Mouse (Mus musculus) forebrain, embryonic 14.5 days (tissue): Measurements from ENCODE around the gene Ifna15. TPM values are rescaled to one million over a fixed set of nuclear protein-coding genes. Genes with fewer than 3 reads are reported as not detected.

Experiments used
- ATAC-seq: fragments of 200-750 bp; cut with Nextera tagmentation; 2 replicates; pipeline ENCODE4 v1.8.0; 2017; ENCODE audit warnings: mild to moderate bottlenecking, moderate library complexity
- DNase-seq: peaks from one replicate; pipeline ENCODE4 v3.0.0-alpha.2; 2015; ENCODE audit warnings: low spot score
- H3K27ac ChIP-seq: fragments of 300-500 bp; sonication (generic); 2 replicates; pipeline ENCODE4 v1.5.1; 2014; ENCODE audit warnings: low read depth, mild to moderate bottlenecking, control low read depth, low read length, moderate library complexity
- H3K27me3 ChIP-seq: fragments of 300-500 bp; sonication (generic); replicated peaks from 2 replicates; pipeline ENCODE4 v1.6.1; 2014; ENCODE audit warnings: low read length, control low read depth, mixed read lengths; ENCODE audit not compliant: control insufficient read depth, insufficient read depth
- H3K36me3 ChIP-seq: fragments of 300-500 bp; sonication (generic); 2 replicates; pipeline ENCODE4 v1.6.1; 2014; ENCODE audit warnings: low read length, control low read depth; ENCODE audit not compliant: control insufficient read depth, insufficient read depth
- H3K4me1 ChIP-seq: fragments of 300-500 bp; sonication (generic); 2 replicates; pipeline ENCODE4 v1.6.1; 2014; ENCODE audit warnings: antibody characterized with exemption, low read length, control low read depth; ENCODE audit not compliant: control insufficient read depth, insufficient read depth
- H3K4me2 ChIP-seq: fragments of 300-500 bp; sonication (generic); 2 replicates; pipeline ENCODE4 v1.6.1; 2014; ENCODE audit warnings: mild to moderate bottlenecking, control low read depth, low read length
- H3K4me3 ChIP-seq: fragments of 300-500 bp; sonication (generic); 2 replicates; pipeline ENCODE4 v1.5.1; 2014; ENCODE audit warnings: low read depth, low read length, control low read depth
- H3K9ac ChIP-seq: fragments of 300-500 bp; sonication (generic); 2 replicates; pipeline ENCODE4 v1.6.1; 2014; ENCODE audit warnings: mild to moderate bottlenecking, low read length, control low read depth, moderate library complexity
- H3K9me3 ChIP-seq: fragments of 300-500 bp; sonication (generic); replicated peaks from 2 replicates; pipeline ENCODE4 v1.6.1; 2016; ENCODE audit warnings: low read length, control low read depth, mixed read lengths; ENCODE audit not compliant: control insufficient read depth
- WGBS: fragments of 180-500 bp; shearing (Covaris S2); extraction: QIAGEN DNeasy Blood & Tissue Kit; methylation state at CpG from one replicate; pipeline ENCODE4 v1.1.7; 2014; 5-methylcytosine and 5-hydroxymethylcytosine counted together
- polyA plus RNA-seq: library from polyadenylated mRNA; unstranded; fragments of >200 nt; fragmentation: Nextera tagmentation; extraction: Ambion mirVana; gene quantifications from 2 replicates; pipeline ENCODE4 v1.2.1, GENCODE M21; 2014

Gene Ifna15
- polyA plus RNA-seq, 1 experiment from 2014 or later: not detected

DNA sequence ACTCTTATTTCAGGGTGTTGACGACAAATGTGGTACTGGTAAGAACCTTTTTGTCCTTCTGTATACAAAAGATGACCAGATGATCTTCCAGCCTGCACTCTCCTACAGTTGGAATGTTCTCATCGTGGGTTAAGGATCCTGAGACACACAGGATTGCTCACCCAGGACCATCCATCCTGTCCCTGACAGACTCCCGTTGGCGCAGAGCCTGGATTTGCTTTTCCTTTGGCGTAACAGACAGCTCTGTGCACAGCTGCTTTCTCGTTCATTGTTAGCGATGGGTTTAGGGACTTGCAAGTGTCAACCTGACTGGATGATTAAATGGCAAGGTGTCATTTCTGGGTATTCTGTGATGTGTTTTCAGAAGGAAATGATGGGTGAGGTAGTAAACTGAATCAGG, 21.4 kb downstream of the Ifna15 start:
- Histone ChIP-seq H3K9me3 (no peaks in the 10 kb centered on the region), H3K4me2 (no peak overlapping the region), H3K4me3 (no peak overlapping the region), H3K27me3 (no peaks in the 10 kb centered on the region), H3K36me3 (no peaks in the 10 kb centered on the region), H3K27ac (no peak overlapping the region), H3K9ac (no peak overlapping the region), H3K4me1 (no peaks in the 10 kb centered on the region)
- DNase-seq (no peak), ATAC-seq (no peak)
- 77% methylated on average over 7 of the region's 7 CpGs for WGBS

GRCm38 (mm10) chr4:88535742-88536141, 22.3 kb downstream of the Ifna15 start:
- WGBS: 100% methylated on average over 1 of the region's 1 CpGs
- no peak overlapping the region for H3K27ac ChIP-seq
- H3K4me3 ChIP-seq: no peak overlapping the region
- DNase-seq (no peak), ATAC-seq (no peak)
- no peak overlapping the region for H3K9ac ChIP-seq
- H3K27me3 ChIP-seq: no peaks in the 10 kb centered on the region
- H3K36me3 ChIP-seq: no peaks in the 10 kb centered on the region
- H3K4me2 ChIP-seq: no peak overlapping the region
- H3K9me3 ChIP-seq: no peaks in the 10 kb centered on the region
- no peaks in the 10 kb centered on the region for H3K4me1 ChIP-seq

DNA sequence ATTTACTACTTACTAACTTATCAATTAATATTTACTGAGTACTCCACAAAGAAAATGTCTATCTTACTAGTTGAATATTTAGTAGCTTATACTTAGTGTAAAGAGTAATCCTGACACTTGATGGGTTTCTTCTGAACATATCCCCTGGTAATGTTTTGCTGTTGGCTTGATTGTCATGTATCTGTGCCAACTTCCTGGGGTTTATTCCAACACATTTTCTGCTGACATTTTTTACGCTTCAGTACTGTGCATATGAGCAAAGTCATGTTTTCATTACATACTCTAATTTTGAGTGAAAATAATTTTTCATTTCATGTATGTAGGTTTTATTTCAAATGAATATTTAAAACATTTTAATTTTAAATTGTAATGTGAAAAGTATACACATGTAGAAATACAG, 23.1 kb downstream of the Ifna15 start:
- Histone ChIP-seq H3K9ac (no peak overlapping the region), H3K4me3 (no peak overlapping the region)
- 74% methylated on average over 1 of the region's 1 CpGs for WGBS

DNA sequence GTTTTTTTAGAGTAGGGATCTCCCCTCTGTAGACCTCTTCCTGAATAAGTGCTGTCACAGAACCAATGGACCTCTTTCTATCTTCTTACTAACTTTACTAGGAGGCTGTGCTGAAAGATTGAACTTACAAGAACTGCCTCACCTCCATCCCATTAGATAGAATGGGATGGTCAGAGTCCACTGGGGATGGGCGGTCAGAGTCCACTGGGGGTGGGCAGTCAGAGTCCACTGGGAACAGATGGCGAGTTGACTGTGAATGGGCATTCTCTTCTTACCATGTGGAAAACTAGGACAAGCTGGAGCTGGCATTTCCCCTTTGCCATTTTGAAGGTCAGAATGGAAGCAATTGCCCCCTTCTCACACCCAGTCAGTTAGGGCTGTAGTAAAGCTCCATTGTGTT, 24.5 kb downstream of the Ifna15 start:
- Histone ChIP-seq H3K9ac (no peak overlapping the region), H3K4me1 (no peaks in the 10 kb centered on the region), H3K4me2 (no peak overlapping the region), H3K36me3 (no peaks in the 10 kb centered on the region), H3K4me3 (no peak overlapping the region), H3K27ac (no peak overlapping the region), H3K9me3 (no peaks in the 10 kb centered on the region), H3K27me3 (no peaks in the 10 kb centered on the region)
- whole genome bisulfite sequencing: 96% methylated on average over 2 of the region's 2 CpGs
- ATAC-seq (no peak), DNase-seq (no peak)

More for the DNA sequence above, 23.1 kb downstream of the Ifna15 start:
- Histone ChIP-seq H3K4me2 (no peak overlapping the region), H3K27ac (no peak overlapping the region), H3K36me3 (no peaks in the 10 kb centered on the region), H3K9me3 (no peaks in the 10 kb centered on the region), H3K4me1 (no peaks in the 10 kb centered on the region), H3K27me3 (no peaks in the 10 kb centered on the region)
- peak; percentile 46 for DNase-seq
- ATAC-seq: no peak

- no peaks in the 10 kb centered on the region for H3K4me1 ChIP-seq
- H3K27me3 ChIP-seq: no peaks in the 10 kb centered on the region
- no peaks in the 10 kb centered on the region for H3K36me3 ChIP-seq
- DNase-seq: no peak
- H3K27ac ChIP-seq: no peak overlapping the region
- H3K9ac ChIP-seq: no peak overlapping the region
- 90% methylated on average over 2 of the region's 2 CpGs for WGBS
- no peak overlapping the region for H3K4me2 ChIP-seq
- H3K9me3 ChIP-seq: no peaks in the 10 kb centered on the region
- no peak overlapping the region for H3K4me3 ChIP-seq
- no peak for ATAC-seq
Observed at GRCm38 (mm10) chr4:88530892-88531291, 27.2 kb downstream of the Ifna15 start.

- H3K4me3 ChIP-seq: no peak overlapping the region
- no peaks in the 10 kb centered on the region for H3K4me1 ChIP-seq
- no peak overlapping the region for H3K4me2 ChIP-seq
- H3K27ac ChIP-seq: no peak overlapping the region
- H3K36me3 ChIP-seq: no peaks in the 10 kb centered on the region
- no peak overlapping the region for H3K9ac ChIP-seq
- ATAC-seq (no peak), DNase-seq (no peak)
- H3K27me3 ChIP-seq: no peaks in the 10 kb centered on the region
- H3K9me3 ChIP-seq: no peaks in the 10 kb centered on the region
- 77% methylated on average over 4 of the region's 4 CpGs for WGBS
Observed at GRCm38 (mm10) chr4:88530271-88530670, 27.8 kb downstream of the Ifna15 start.

GRCm38 (mm10) chr4:88526379-88527049, 31.5 kb downstream of the Ifna15 start:
- H3K36me3 ChIP-seq: no peaks in the 10 kb centered on the region
- ATAC-seq: no peak
- H3K4me1 ChIP-seq: no peaks in the 10 kb centered on the region
- WGBS: 87% methylated on average over 5 of the region's 5 CpGs
- DNase-seq: no peak
- H3K4me3 ChIP-seq: no peak overlapping the region
- no peaks in the 10 kb centered on the region for H3K27me3 ChIP-seq
- H3K4me2 ChIP-seq: no peak overlapping the region
- no peak overlapping the region for H3K27ac ChIP-seq
- no peak overlapping the region for H3K9ac ChIP-seq
- no peaks in the 10 kb centered on the region for H3K9me3 ChIP-seq

GRCm38 (mm10) chr4:88525393-88525792, 32.7 kb downstream of the Ifna15 start:
- Histone ChIP-seq H3K9me3 (no peaks in the 10 kb centered on the region), H3K4me3 (no peak overlapping the region), H3K36me3 (no peaks in the 10 kb centered on the region), H3K4me2 (no peak overlapping the region), H3K27ac (no peak overlapping the region), H3K4me1 (no peaks in the 10 kb centered on the region), H3K27me3 (no peaks in the 10 kb centered on the region), H3K9ac (no peak overlapping the region)
- ATAC-seq (no peak), DNase-seq (no peak)
- 88% methylated on average over 3 of the region's 3 CpGs for WGBS

DNA sequence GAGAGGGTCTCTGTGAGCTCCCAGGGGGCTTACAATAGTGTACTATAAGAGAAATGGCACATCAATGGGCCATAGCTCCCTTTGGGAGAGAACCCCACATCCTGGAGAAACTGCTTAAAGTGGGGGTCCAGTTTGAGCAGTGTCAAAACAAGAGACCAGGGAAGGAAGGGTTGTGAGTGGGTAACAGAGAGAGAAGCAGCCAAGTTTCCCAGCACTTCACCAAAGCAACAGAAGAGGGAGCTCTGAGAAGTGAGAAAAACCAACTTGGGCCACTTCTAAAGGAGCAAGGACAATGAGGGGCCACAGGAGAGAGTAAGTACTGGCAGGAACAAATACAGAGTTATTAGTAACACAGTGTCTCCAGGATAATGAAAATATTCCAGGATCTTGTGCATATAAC, 34.8 kb downstream of the Ifna15 start:
- DNase-seq (no peak), ATAC-seq (no peak)
- Histone ChIP-seq H3K4me1 (no peaks in the 10 kb centered on the region), H3K9me3 (no peaks in the 10 kb centered on the region), H3K27ac (no peak overlapping the region), H3K4me2 (no peak overlapping the region), H3K9ac (no peak overlapping the region), H3K36me3 (no peaks in the 10 kb centered on the region), H3K4me3 (no peak overlapping the region), H3K27me3 (no peaks in the 10 kb centered on the region)
